Mouse (Mus musculus) heart, embryonic 11.5 days (tissue): Measurements from ENCODE around the gene Zfp488. TPM values are rescaled to one million over a fixed set of nuclear protein-coding genes. Genes with fewer than 3 reads are reported as not detected.

Source experiments
- ATAC-seq: fragments of 200-750 bp; cut with Nextera tagmentation; replicated peaks from 2 replicates; pipeline ENCODE4 v1.8.0; 2017; ENCODE audit warnings: moderate library complexity; ENCODE audit not compliant: insufficient number of reproducible peaks, low FRiP score, low TSS enrichment
- H3K27ac ChIP-seq: fragments of 300-500 bp; sonication (generic); 2 replicates; pipeline ENCODE4 v1.5.1; 2014; ENCODE audit warnings: mild to moderate bottlenecking, low read depth, low read length
- H3K27me3 ChIP-seq: fragments of 300-500 bp; sonication (generic); 2 replicates; pipeline ENCODE4 v1.6.1; 2014; ENCODE audit warnings: mild to moderate bottlenecking, low read length, mixed read lengths; ENCODE audit not compliant: control insufficient read depth, insufficient read depth
- H3K36me3 ChIP-seq: fragments of 300-500 bp; sonication (generic); 2 replicates; pipeline ENCODE4 v1.6.1; 2014; ENCODE audit warnings: mild to moderate bottlenecking, low read length, moderate library complexity, mixed read lengths; ENCODE audit not compliant: control insufficient read depth, insufficient read depth
- H3K4me1 ChIP-seq: fragments of 300-500 bp; sonication (generic); 2 replicates; pipeline ENCODE4 v1.6.1; 2014; ENCODE audit warnings: low read length; ENCODE audit not compliant: control insufficient read depth, insufficient read depth
- H3K4me2 ChIP-seq: fragments of 300-500 bp; sonication (generic); 2 replicates; pipeline ENCODE4 v1.6.1; 2014; ENCODE audit warnings: mild to moderate bottlenecking, moderate library complexity
- H3K4me3 ChIP-seq: fragments of 300-500 bp; sonication (generic); 2 replicates; pipeline ENCODE4 v1.5.1; 2014; ENCODE audit warnings: low read depth, low read length
- H3K9ac ChIP-seq: fragments of 300-500 bp; sonication (generic); 2 replicates; pipeline ENCODE4 v1.6.1; 2014; ENCODE audit warnings: mild to moderate bottlenecking, low read depth, low read length, moderate library complexity
- H3K9me3 ChIP-seq: fragments of 300-500 bp; sonication (generic); replicated peaks from 2 replicates; pipeline ENCODE4 v1.6.1; 2016; ENCODE audit warnings: low read length; ENCODE audit not compliant: control insufficient read depth
- WGBS: fragments of 180-500 bp; shearing (Covaris S2); extraction: QIAGEN DNeasy Blood & Tissue Kit; methylation state at CpG from one replicate; pipeline ENCODE4 v1.1.7; 2014; ENCODE audit not compliant: insufficient replicate concordance; 5-methylcytosine and 5-hydroxymethylcytosine counted together
- polyA plus RNA-seq: library from polyadenylated mRNA; unstranded; fragments of >200 nt; fragmentation: Nextera tagmentation; extraction: Ambion mirVana; gene quantifications from 2 replicates; pipeline ENCODE4 v1.2.1, GENCODE M21; 2014

Zfp488 gene
- polyA plus RNA-seq, 1 experiment from 2014 or later: not detected

- H3K36me3 ChIP-seq: no peaks in the 10 kb centered on the region
- no peak overlapping the region for H3K4me2 ChIP-seq
- 8% methylated on average over 3 of the region's 3 CpGs for WGBS
- no peak overlapping the region for H3K4me3 ChIP-seq
- H3K27ac ChIP-seq: no peak overlapping the region
- ATAC-seq: no peak
- H3K4me1 ChIP-seq: peaks cover 8% of the 10 kb centered on the region
- 0 out of 2 replicates have a peak overlapping the region, but pooled peaks have one; percentile 4 for H3K9ac ChIP-seq
- peaks cover 3% of the 10 kb centered on the region; the same call in 1 of the 2 replicates for H3K27me3 ChIP-seq
- no peaks in the 10 kb centered on the region for H3K9me3 ChIP-seq
Measured at GRCm38 (mm10) chr14:33958841-33959240, 19.7 kb downstream of the Zfp488 start.

DNA sequence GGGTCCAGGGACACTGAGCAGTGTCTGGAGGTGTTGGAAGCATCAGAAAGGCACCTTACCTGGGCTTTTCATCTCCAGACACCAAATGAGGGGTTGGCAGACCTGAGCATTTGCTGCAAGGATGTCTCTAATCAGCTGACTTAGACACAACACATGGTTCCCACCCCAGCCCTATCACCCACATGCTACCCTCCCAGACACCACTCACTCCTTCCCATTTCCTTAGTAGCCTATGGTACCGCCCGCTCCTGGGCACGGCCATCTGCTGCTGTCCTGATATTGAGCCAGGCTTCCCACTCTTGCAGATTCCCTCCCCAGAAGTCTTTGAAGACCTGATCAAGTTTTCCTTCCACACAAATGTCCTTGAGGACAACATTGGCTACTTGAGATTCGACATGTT, 20.4 kb downstream of the Zfp488 start:
- no peak overlapping the region for H3K4me3 ChIP-seq

GRCm38 (mm10) chr14:33956055-33956454, 22.5 kb downstream of the Zfp488 start:
- H3K4me3 ChIP-seq: no peak overlapping the region
- H3K27ac ChIP-seq: no peak overlapping the region
- 65% methylated on average over 13 of the region's 13 CpGs for WGBS
- no peak overlapping the region for H3K4me2 ChIP-seq
- H3K9me3 ChIP-seq: no peaks in the 10 kb centered on the region
- peaks cover 3% of the 10 kb centered on the region; the same call in 1 of the 2 replicates for H3K27me3 ChIP-seq
- H3K9ac ChIP-seq: no peak overlapping the region
- H3K36me3 ChIP-seq: no peaks in the 10 kb centered on the region
- H3K4me1 ChIP-seq: peaks cover 8% of the 10 kb centered on the region
- ATAC-seq: no peak

More for the DNA sequence above, 20.4 kb downstream of the Zfp488 start:
- ATAC-seq: no peak
- Histone ChIP-seq H3K36me3 (no peaks in the 10 kb centered on the region), H3K4me2 (no peak overlapping the region), H3K27me3 (peaks cover 3% of the 10 kb centered on the region; the same call in 1 of the 2 replicates), H3K27ac (no peak overlapping the region), H3K4me1 (peaks cover 8% of the 10 kb centered on the region), H3K9me3 (no peaks in the 10 kb centered on the region), H3K9ac (no peak overlapping the region)
- 57% methylated on average over 4 of the region's 4 CpGs for whole genome bisulfite sequencing

DNA sequence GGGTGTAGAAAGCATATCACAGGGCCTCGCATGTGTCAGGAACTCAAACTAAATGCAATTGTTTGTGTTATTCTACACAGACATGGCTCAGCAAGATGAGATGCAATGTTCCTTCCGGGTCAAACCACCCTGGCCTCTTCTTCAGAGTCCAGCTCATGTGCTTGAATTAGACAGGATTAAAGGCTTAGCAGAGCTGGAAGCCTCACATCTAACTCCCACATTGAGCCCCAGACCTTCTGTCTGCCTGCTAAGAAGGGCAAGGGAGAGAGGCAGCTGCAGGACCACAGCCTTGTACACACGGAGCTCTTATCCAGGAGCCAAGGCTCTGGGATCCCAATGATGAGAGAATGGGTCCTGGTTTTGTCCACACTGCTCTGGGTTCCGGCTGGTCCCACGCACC, 24.8 kb downstream of the Zfp488 start, which contains the start of gene Rbp3:
Rbp3 (plus strand) TSS at position 243 of the 400 bp plus-strand sequence.
- H3K27me3 ChIP-seq: peaks cover 3% of the 10 kb centered on the region; the same call in 1 of the 2 replicates
- no peaks in the 10 kb centered on the region for H3K9me3 ChIP-seq
- peaks cover 4% of the 10 kb centered on the region for H3K4me1 ChIP-seq
- WGBS: 82% methylated on average over 5 of the region's 5 CpGs
- no peak within 1 kb of the TSS for H3K27ac ChIP-seq
- H3K4me2 ChIP-seq: no peak within 1 kb of the TSS
- no peak within 1 kb of the TSS for H3K4me3 ChIP-seq
- no peaks in the 10 kb centered on the region for H3K36me3 ChIP-seq
- ATAC-seq: no peak
- H3K9ac ChIP-seq: no peak within 1 kb of the TSS

DNA sequence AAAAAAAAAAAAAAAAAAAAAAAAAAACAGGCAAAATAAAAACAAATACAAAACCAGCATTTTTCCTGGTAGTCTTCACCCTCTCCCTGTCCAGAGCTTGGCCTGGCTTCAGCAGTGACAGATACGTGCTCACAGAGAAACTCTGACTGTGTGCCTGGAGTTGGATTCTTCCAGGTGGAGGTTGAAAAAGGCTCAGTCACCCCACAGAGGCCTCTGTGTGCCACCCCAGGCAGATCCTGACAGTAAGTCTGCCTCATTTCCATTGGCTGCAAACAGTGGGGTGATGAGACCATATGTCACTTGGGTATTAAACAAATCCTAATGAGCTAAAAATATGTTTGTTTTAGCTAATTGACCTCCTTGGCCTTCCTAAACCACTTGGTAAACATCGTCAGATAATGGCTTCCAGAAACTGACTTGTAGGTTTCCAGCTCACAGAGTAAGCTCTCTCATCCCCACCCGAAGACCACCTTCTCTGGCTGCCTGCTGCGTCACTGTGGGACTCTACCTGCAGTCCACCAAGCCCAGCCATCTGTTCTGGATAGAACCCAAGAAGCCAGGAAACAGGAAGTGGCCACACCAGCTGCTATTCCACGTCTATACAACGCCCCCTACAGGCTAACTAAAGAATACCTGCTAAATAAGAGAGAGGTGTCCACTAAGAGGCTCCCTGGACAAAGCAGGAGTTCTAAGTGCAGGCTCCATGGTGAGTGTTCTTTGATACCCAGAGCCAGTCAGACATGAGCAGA, 26.2 kb downstream of the Zfp488 start:
- Histone ChIP-seq H3K4me2 (no peak overlapping the region), H3K27ac (no peak overlapping the region), H3K4me3 (no peak overlapping the region), H3K4me1 (no peaks in the 10 kb centered on the region), H3K9me3 (no peaks in the 10 kb centered on the region), H3K36me3 (no peaks in the 10 kb centered on the region), H3K9ac (no peak overlapping the region), H3K27me3 (peaks cover 3% of the 10 kb centered on the region; the same call in 1 of the 2 replicates)
- no peak for ATAC-seq
- 46% methylated on average over 6 of the region's 6 CpGs for WGBS

- H3K4me1 ChIP-seq: peaks cover under 1% of the 10 kb centered on the region
- no peak overlapping the region for H3K27ac ChIP-seq
- no peaks in the 10 kb centered on the region for H3K36me3 ChIP-seq
- ATAC-seq: no peak
- 70% methylated on average over 6 of the region's 6 CpGs for WGBS
- H3K9me3 ChIP-seq: no peaks in the 10 kb centered on the region
- H3K27me3 ChIP-seq: no peaks in the 10 kb centered on the region
- H3K9ac ChIP-seq: no peak overlapping the region
- H3K4me2 ChIP-seq: no peak overlapping the region
- H3K4me3 ChIP-seq: no peak overlapping the region
Measured at GRCm38 (mm10) chr14:33946125-33946524, 32.4 kb downstream of the Zfp488 start.

DNA sequence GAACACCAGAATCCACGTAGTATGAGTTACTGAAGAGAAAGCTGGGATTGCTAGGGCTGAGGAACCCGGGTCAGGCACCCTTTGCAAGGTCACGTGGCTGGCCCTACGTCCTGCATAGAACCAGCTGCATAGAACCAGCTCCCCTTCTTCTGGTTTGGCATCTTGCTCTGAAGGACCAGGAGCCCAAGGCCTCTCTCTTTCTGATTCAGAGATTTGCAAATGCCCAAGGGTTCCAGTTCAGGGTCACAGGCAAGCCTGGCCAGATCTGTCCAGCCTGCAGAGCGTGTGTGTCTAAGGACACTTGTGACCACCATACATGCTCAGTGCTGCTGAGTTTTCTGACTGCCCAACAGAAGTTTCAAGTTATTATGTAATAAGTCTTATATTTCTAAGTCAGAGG, 36.3 kb downstream of the Zfp488 start:
- Histone ChIP-seq H3K4me1 (peaks cover 10% of the 10 kb centered on the region), H3K4me2 (no peak overlapping the region)
- 60% methylated on average over 5 of the region's 5 CpGs for WGBS

DNA sequence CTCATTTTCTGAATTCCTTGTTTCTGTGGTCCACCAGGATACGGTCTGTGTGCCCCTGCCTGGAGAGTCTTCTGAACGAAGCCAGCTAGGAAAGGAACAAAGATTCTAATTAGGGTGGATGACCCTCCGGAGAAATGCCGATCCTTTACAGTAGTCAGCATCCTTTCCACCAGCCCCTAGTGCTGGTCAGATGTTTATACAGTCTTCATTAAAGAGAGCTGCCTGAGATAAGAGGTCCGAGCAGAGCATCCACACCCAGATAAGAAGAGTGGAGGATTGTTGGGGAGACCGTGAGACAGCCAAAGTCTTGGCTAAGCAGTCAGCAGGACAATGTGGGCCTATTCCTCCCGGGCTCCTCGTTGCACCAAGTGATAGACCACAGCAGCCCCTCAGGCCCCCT, 37.8 kb downstream of the Zfp488 start, which contains the start of gene Gdf2:
Gdf2 (plus strand) TSS at position 301 of the 400 bp plus-strand sequence.
- Histone ChIP-seq H3K4me3 (no peak within 1 kb of the TSS), H3K4me2 (peak within 1 kb of the TSS; percentile 7; the same call in 1 of the 2 replicates), H3K9me3 (no peaks in the 10 kb centered on the region), H3K9ac (no peak within 1 kb of the TSS), H3K4me1 (peaks cover 10% of the 10 kb centered on the region), H3K36me3 (no peaks in the 10 kb centered on the region), H3K27me3 (peaks cover 2% of the 10 kb centered on the region; the same call in 1 of the 2 replicates), H3K27ac (no peak within 1 kb of the TSS)
- 21% methylated on average over 8 of the region's 8 CpGs for WGBS
- ATAC-seq: no peak

More for the DNA sequence above, 36.3 kb downstream of the Zfp488 start:
- ATAC-seq: no peak
- H3K36me3 ChIP-seq: no peaks in the 10 kb centered on the region
- no peak overlapping the region for H3K4me3 ChIP-seq
- H3K9ac ChIP-seq: no peak overlapping the region
- no peak overlapping the region for H3K27ac ChIP-seq
- H3K27me3 ChIP-seq: peaks cover 2% of the 10 kb centered on the region; the same call in 1 of the 2 replicates
- H3K9me3 ChIP-seq: no peaks in the 10 kb centered on the region
